Mouse (Mus musculus): ENCODE data around the gene Depp1.

Gene Depp1

GRCm38 (mm10) chr6:116679563-116680288 lies 29.3 kb downstream of the Depp1 start:
- DNase-seq (ENCODE audit: extremely low read depth, insufficient read length, low spot score) = no peak

- no peak for DNase-seq (ENCODE audit: extremely low read depth, insufficient read length, low spot score)
These were observed 31.9 kb downstream of the Depp1 start for GRCm38 (mm10) chr6:116682317-116682716.

- DNase-seq (ENCODE audit: extremely low read depth, insufficient read length, low spot score) = no peak
These were observed 43.2 kb downstream of the Depp1 start for GRCm38 (mm10) chr6:116693639-116694038.

- DNase-seq (ENCODE audit: extremely low read depth, insufficient read length, low spot score) = peak; percentile 55
These were observed 43.9 kb downstream of the Depp1 start for GRCm38 (mm10) chr6:116694346-116694745.

- DNase-seq (ENCODE audit: extremely low read depth, insufficient read length, low spot score) = no peak
These were observed 47.0 kb downstream of the Depp1 start for GRCm38 (mm10) chr6:116697413-116697812.

GRCm38 (mm10) chr6:116697896-116698425 lies 47.6 kb downstream of the Depp1 start:
- no peak for DNase-seq (ENCODE audit: extremely low read depth, insufficient read length, low spot score)

- no peak for DNase-seq (ENCODE audit: extremely low read depth, insufficient read length, low spot score)
These were observed 50.4 kb downstream of the Depp1 start for GRCm38 (mm10) chr6:116700821-116701220.
